Mouse (Mus musculus): ENCODE measurements around the gene Ccdc84.

DNA sequence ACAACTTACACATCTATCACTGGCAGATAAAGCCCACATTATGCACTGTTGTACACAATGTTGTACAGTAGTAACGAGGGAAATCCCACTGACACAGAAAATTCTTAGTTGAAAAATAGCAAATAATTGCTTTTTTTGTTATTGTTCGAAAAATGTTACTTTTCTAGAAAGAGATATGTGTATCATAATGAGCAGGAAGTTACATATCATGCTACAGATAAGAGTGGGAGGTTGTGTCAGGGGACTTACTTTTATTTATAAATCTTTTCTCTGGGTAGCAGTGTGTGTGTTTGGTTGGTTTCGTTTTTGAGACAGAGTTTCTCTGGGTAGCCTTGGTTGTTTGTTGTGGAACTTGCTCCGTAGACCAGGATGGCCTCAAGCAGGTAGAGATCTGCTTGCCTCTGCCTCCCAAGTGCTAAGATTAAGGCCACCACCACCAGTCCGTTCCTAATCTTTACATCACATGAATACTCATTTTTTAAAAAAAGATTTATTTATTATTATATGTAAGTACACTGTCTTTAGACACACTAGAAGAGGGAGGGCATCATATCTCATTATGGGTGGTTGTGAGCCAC, 40.1 kb downstream of the Ccdc84 start:
- TF ChIP-seq TAL1 (conservative IDR thresholded peaks at IDR 0.05; ENCODE audit: low read depth, low read length) (no peak), CTCF (IDR thresholded peaks at IDR 0.05; ENCODE audit: low read depth, low read length) (no peak), POLR2AphosphoS5 (IDR thresholded peaks at IDR 0.05; ENCODE audit: insufficient replicate concordance, low read depth, low read length) (no peak)

Data from G1E (cell line).